26 mouse cellular contexts compared by ENCODE assay signal in genomic region chr10:17362643-17363042, GRCm38 (mm10).
DNase-seq lines count a peak whose midpoint lies in the region; ATAC-seq and TF ChIP-seq lines count a peak whose summit lies in the region.
"Had no signal": no experiment of that assay in that cellular context is flagged by ENCODE, and none has a peak within 500 bp of the region (broad histone marks: within the 10 kb centered on the region; RNA-seq: fewer than 3 reads in every experiment).

No protein-coding gene starts in this region.

- TF ChIP-seq POLR2A in liver, adult 2 months (IDR thresholded peaks at IDR 0.05; ENCODE audit: extremely low read depth, insufficient read depth, low read length), result no peak

- TF ChIP-seq CTCF in liver, adult 2 months (IDR thresholded peaks at IDR 0.05; ENCODE audit: low read depth, low read length), result no peak

- no peaks in the 10 kb centered on the region for H3K36me3 ChIP-seq in kidney, embryonic 16.5 days (ENCODE audit: insufficient read depth, low read length)
- H3K36me3 ChIP-seq in liver, adult 2 months (ENCODE audit: control insufficient read depth, insufficient read depth, low read length), result no peaks in the 10 kb centered on the region
- no peaks in the 10 kb centered on the region for H3K36me3 ChIP-seq in neural tube, embryonic 15.5 days
- H3K36me3 ChIP-seq: embryonic facial prominence, embryonic 12.5 days; heart, embryonic 15.5 days; hindbrain, embryonic 15.5 days; intestine, embryonic 15.5 days; liver, embryonic 15.5 days; lung, embryonic 15.5 days; neural tube, embryonic 12.5 days; stomach, embryonic 15.5 days had no signal

- H3K4me1 ChIP-seq in kidney, embryonic 16.5 days (ENCODE audit: insufficient read depth, low read length), result peaks cover 5% of the 10 kb centered on the region; the same call in 1 of the 2 replicates
- peaks cover 3% of the 10 kb centered on the region for H3K4me1 ChIP-seq in liver, adult 2 months (ENCODE audit: control insufficient read depth, insufficient read depth, low read length)
- H3K4me1 ChIP-seq in neural tube, embryonic 15.5 days, result peaks cover 4% of the 10 kb centered on the region; the same call in 1 of the 2 replicates
- H3K4me1 ChIP-seq: embryonic facial prominence, embryonic 12.5 days; intestine, embryonic 15.5 days; liver, embryonic 15.5 days; neural tube, embryonic 12.5 days; stomach, embryonic 15.5 days had no signal

- H3K4me2 ChIP-seq in kidney, embryonic 16.5 days (replicated peaks; ENCODE audit: low read depth, low read length), result no peak overlapping the region
- no peak overlapping the region for H3K4me2 ChIP-seq in neural tube, embryonic 15.5 days
- H3K4me2 ChIP-seq: embryonic facial prominence, embryonic 12.5 days; heart, embryonic 15.5 days; hindbrain, embryonic 15.5 days; intestine, embryonic 15.5 days; liver, embryonic 15.5 days; lung, embryonic 15.5 days; neural tube, embryonic 12.5 days; stomach, embryonic 15.5 days had no signal

- no peak overlapping the region for H3K27ac ChIP-seq in kidney, embryonic 16.5 days (ENCODE audit: low read length)
- H3K27ac ChIP-seq in liver, adult 2 months (replicated peaks; ENCODE audit: insufficient read depth, low read depth, low read length), result peak overlapping the region; percentile 51; the same call in 1 of the 2 replicates
- no peak overlapping the region for H3K27ac ChIP-seq in neural tube, embryonic 15.5 days (replicated peaks)
- H3K27ac ChIP-seq: embryonic facial prominence, embryonic 12.5 days; heart, embryonic 15.5 days; hindbrain, embryonic 15.5 days; intestine, embryonic 15.5 days; left cerebral cortex, adult 2 months; liver, embryonic 15.5 days; lung, embryonic 15.5 days; neural tube, embryonic 12.5 days; stomach, embryonic 15.5 days had no signal

- H3K79me2 ChIP-seq in liver, adult 2 months (ENCODE audit: control insufficient read depth, insufficient read depth, low read length), result no peaks in the 10 kb centered on the region

- H3K9ac ChIP-seq in kidney, embryonic 16.5 days (replicated peaks; ENCODE audit: low read length), result no peak overlapping the region
- H3K9ac ChIP-seq in liver, adult 2 months (ENCODE audit: low read depth, low read length), result no peak overlapping the region
- no peak overlapping the region for H3K9ac ChIP-seq in neural tube, embryonic 15.5 days (replicated peaks)
- H3K9ac ChIP-seq: embryonic facial prominence, embryonic 12.5 days; forebrain, postnatal 0 days; heart, embryonic 15.5 days; hindbrain, embryonic 15.5 days; intestine, embryonic 15.5 days; liver, embryonic 15.5 days; lung, embryonic 15.5 days; neural tube, embryonic 12.5 days; stomach, embryonic 15.5 days had no signal

- H3K27me3 ChIP-seq in kidney, embryonic 16.5 days (ENCODE audit: insufficient read depth, low read length), result no peaks in the 10 kb centered on the region
- H3K27me3 ChIP-seq in liver, adult 2 months (ENCODE audit: control insufficient read depth, insufficient read depth, low read length), result no peaks in the 10 kb centered on the region
- no peaks in the 10 kb centered on the region for H3K27me3 ChIP-seq in neural tube, embryonic 15.5 days (replicated peaks)
- H3K27me3 ChIP-seq: embryonic facial prominence, embryonic 12.5 days; heart, embryonic 15.5 days; hindbrain, embryonic 15.5 days; intestine, embryonic 15.5 days; liver, embryonic 15.5 days; lung, embryonic 15.5 days; megakaryocyte, embryonic 14.5 days; neural tube, embryonic 12.5 days; stomach, embryonic 15.5 days had no signal

- WGBS in kidney, embryonic 16.5 days, result 84% methylated on average over 3 of the region's 3 CpGs
- WGBS in liver, adult 2 months, result 33% methylated on average over 3 of the region's 3 CpGs
- 60% methylated on average over 3 of the region's 3 CpGs for WGBS in neural tube, embryonic 15.5 days

- peak; percentile 28 for DNase-seq in adrenal gland, adult 2 months
- no peak for DNase-seq in adrenal gland, postnatal 25 days
- DNase-seq in kidney, adult 11 months, result peak; percentile 19
- peak; percentile 92 for DNase-seq in liver, adult 2 months (ENCODE audit: extremely low read depth, low read depth, low spot score)
- DNase-seq in liver, result no peak
- DNase-seq in NIH3T3 (ENCODE audit: low read depth), result peak; percentile 52
- DNase-seq: cerebellum, postnatal 25 days; forebrain, postnatal 0 days; gastrocnemius, postnatal 36 days; heart, postnatal 4 days; midbrain, embryonic 14.5 days; right cerebral cortex, adult 18-20 months; right cerebral cortex, postnatal 4 days; thymus, postnatal 25 days had no signal

- no peak overlapping the region for H3K4me3 ChIP-seq in kidney, embryonic 16.5 days (ENCODE audit: low read length)
- no peak overlapping the region for H3K4me3 ChIP-seq in liver, adult 2 months (ENCODE audit: insufficient read depth, low read depth, low read length)
- H3K4me3 ChIP-seq in neural tube, embryonic 15.5 days (replicated peaks), result no peak overlapping the region
- H3K4me3 ChIP-seq: embryonic facial prominence, embryonic 12.5 days; heart, embryonic 15.5 days; hindbrain, embryonic 15.5 days; intestine, embryonic 15.5 days; left cerebral cortex, adult 2 months; liver, embryonic 15.5 days; lung, embryonic 15.5 days; megakaryocyte, embryonic 14.5 days; neural tube, embryonic 12.5 days; stomach, embryonic 15.5 days had no signal

- no peaks in the 10 kb centered on the region for H3K9me3 ChIP-seq in kidney, embryonic 16.5 days (ENCODE audit: low read length)
- H3K9me3 ChIP-seq in neural tube, embryonic 15.5 days (replicated peaks), result no peaks in the 10 kb centered on the region
- H3K9me3 ChIP-seq: embryonic facial prominence, embryonic 12.5 days; heart, embryonic 15.5 days; hindbrain, embryonic 15.5 days; intestine, embryonic 15.5 days; liver, embryonic 15.5 days; lung, embryonic 15.5 days; megakaryocyte, embryonic 14.5 days; neural tube, embryonic 12.5 days; stomach, embryonic 15.5 days had no signal

- no peak for ATAC-seq in kidney, embryonic 16.5 days (ENCODE audit: low FRiP score, low TSS enrichment)
- ATAC-seq in neural tube, embryonic 15.5 days (ENCODE audit: low FRiP score), result no peak
- ATAC-seq: forebrain, postnatal 0 days; intestine, embryonic 15.5 days had no signal

Comparison
In these comparisons a context has a peak if more than half of its experiments do, and no peak if none do; other contexts are left out.
1. DNase-seq: peak in adrenal gland, adult 2 months (single experiment), kidney, adult 11 months (single experiment), liver, adult 2 months (single experiment) and NIH3T3 (single experiment); none in adrenal gland, postnatal 25 days (single experiment) and liver (single experiment).